Mouse (Mus musculus) forebrain, embryonic 11.5 days (tissue): Measurements from ENCODE around the gene Sspo. TPM values are rescaled to one million over a fixed set of nuclear protein-coding genes. Genes with fewer than 3 reads are reported as not detected.

Experiments
- ATAC-seq: fragments of 200-750 bp; cut with Nextera tagmentation; replicated peaks from 2 replicates; pipeline ENCODE4 v1.8.0; 2017; ENCODE audit warnings: moderate TSS enrichment; ENCODE audit not compliant: low FRiP score
- DNase-seq: peaks from one replicate; pipeline ENCODE4 v3.0.0-alpha.2; 2017; ENCODE audit warnings: low spot score
- H3K27ac ChIP-seq: fragments of 300-500 bp; sonication (generic); 2 replicates; pipeline ENCODE4 v1.5.1; 2014; ENCODE audit warnings: low read depth, low read length
- H3K27me3 ChIP-seq: fragments of 300-500 bp; sonication (generic); 2 replicates; pipeline ENCODE4 v1.6.1; 2014; ENCODE audit warnings: mild to moderate bottlenecking, low read length, mixed read lengths; ENCODE audit not compliant: control insufficient read depth, insufficient read depth
- H3K36me3 ChIP-seq: fragments of 300-500 bp; sonication (generic); 2 replicates; pipeline ENCODE4 v1.6.1; 2014; ENCODE audit warnings: mild to moderate bottlenecking, low read length, moderate library complexity, mixed read lengths; ENCODE audit not compliant: control insufficient read depth, insufficient read depth
- H3K4me1 ChIP-seq: fragments of 300-500 bp; sonication (generic); replicated peaks from 2 replicates; pipeline ENCODE4 v1.6.1; 2014; ENCODE audit warnings: low read length, mixed read lengths; ENCODE audit not compliant: control insufficient read depth, insufficient read depth
- H3K4me2 ChIP-seq: fragments of 300-500 bp; sonication (generic); 2 replicates; pipeline ENCODE4 v1.6.1; 2014; ENCODE audit warnings: low read depth, mild to moderate bottlenecking, low read length, moderate library complexity, mixed read lengths; ENCODE audit not compliant: severe bottlenecking
- H3K4me3 ChIP-seq: fragments of 300-500 bp; sonication (generic); 2 replicates; pipeline ENCODE4 v1.5.1; 2014; ENCODE audit warnings: low read depth, low read length
- H3K9ac ChIP-seq: fragments of 300-500 bp; sonication (generic); 2 replicates; pipeline ENCODE4 v1.6.1; 2014; ENCODE audit warnings: low read length
- H3K9me3 ChIP-seq: fragments of 300-500 bp; sonication (generic); 2 replicates; pipeline ENCODE4 v1.6.1; 2016; ENCODE audit warnings: low read length, mixed read lengths; ENCODE audit not compliant: control insufficient read depth
- WGBS: fragments of 180-500 bp; shearing (Covaris S2); extraction: QIAGEN DNeasy Blood & Tissue Kit; methylation state at CpG from one replicate; pipeline ENCODE4 v1.1.7; 2014; 5-methylcytosine and 5-hydroxymethylcytosine counted together
- polyA plus RNA-seq: library from polyadenylated mRNA; unstranded; fragments of >200 nt; fragmentation: Nextera tagmentation; extraction: Ambion mirVana; gene quantifications from 2 replicates; pipeline ENCODE4 v1.2.1, GENCODE M21; 2014

Gene Sspo
- polyA plus RNA-seq, 1 experiment from 2014 or later: 0.29 TPM

GRCm38 (mm10) chr6:48487747-48488725, 40.0 kb downstream of the Sspo start:
- no peak overlapping the region for H3K4me3 ChIP-seq
- peak overlapping the region; percentile 47 for H3K9ac ChIP-seq
- no peaks in the 10 kb centered on the region for H3K9me3 ChIP-seq
- DNase-seq: no peak
- no peak overlapping the region for H3K27ac ChIP-seq
- 14% methylated on average over 17 of the region's 25 CpGs for WGBS
- peak overlapping the region; percentile 37 for H3K4me2 ChIP-seq
- ATAC-seq: peak; percentile 57
- H3K4me1 ChIP-seq: peaks cover 2% of the 10 kb centered on the region; the same call in 1 of the 2 replicates
- no peaks in the 10 kb centered on the region for H3K36me3 ChIP-seq
- no peaks in the 10 kb centered on the region for H3K27me3 ChIP-seq

GRCm38 (mm10) chr6:48489741-48490140, 41.7 kb downstream of the Sspo start:
- no peak for ATAC-seq
- no peak for DNase-seq
- Histone ChIP-seq H3K9me3 (no peaks in the 10 kb centered on the region), H3K4me2 (no peak overlapping the region), H3K9ac (no peak overlapping the region), H3K4me1 (peaks cover 6% of the 10 kb centered on the region; the same call in 1 of the 2 replicates), H3K36me3 (no peaks in the 10 kb centered on the region), H3K27ac (no peak overlapping the region), H3K4me3 (no peak overlapping the region), H3K27me3 (no peaks in the 10 kb centered on the region)
- 78% methylated on average over 3 of the region's 3 CpGs for WGBS

- H3K4me1 ChIP-seq: peaks cover 6% of the 10 kb centered on the region; the same call in 1 of the 2 replicates
- WGBS: 73% methylated on average over 9 of the region's 9 CpGs
- no peak for DNase-seq
- H3K9me3 ChIP-seq: no peaks in the 10 kb centered on the region
- H3K4me2 ChIP-seq: no peak overlapping the region
- no peak overlapping the region for H3K9ac ChIP-seq
- no peaks in the 10 kb centered on the region for H3K36me3 ChIP-seq
- H3K27me3 ChIP-seq: no peaks in the 10 kb centered on the region
- no peak overlapping the region for H3K27ac ChIP-seq
- no peak for ATAC-seq
- H3K4me3 ChIP-seq: no peak overlapping the region
Measured at GRCm38 (mm10) chr6:48491361-48491760, 43.3 kb downstream of the Sspo start.

GRCm38 (mm10) chr6:48493136-48493730, 45.2 kb downstream of the Sspo start:
- Histone ChIP-seq H3K4me1 (peaks cover 4% of the 10 kb centered on the region; the same call in 1 of the 2 replicates), H3K27me3 (no peaks in the 10 kb centered on the region), H3K27ac (no peak overlapping the region), H3K4me3 (no peak overlapping the region), H3K9me3 (no peaks in the 10 kb centered on the region), H3K9ac (no peak overlapping the region), H3K4me2 (no peak overlapping the region), H3K36me3 (no peaks in the 10 kb centered on the region)
- ATAC-seq (no peak), DNase-seq (no peak)
- WGBS: 6% methylated on average over 8 of the region's 8 CpGs

GRCm38 (mm10) chr6:48497521-48497920, 49.5 kb downstream of the Sspo start:
- no peaks in the 10 kb centered on the region for H3K9me3 ChIP-seq
- ATAC-seq: no peak
- no peaks in the 10 kb centered on the region for H3K27me3 ChIP-seq
- peaks cover 4% of the 10 kb centered on the region; the same call in 1 of the 2 replicates for H3K4me1 ChIP-seq
- no peak overlapping the region for H3K4me3 ChIP-seq
- H3K4me2 ChIP-seq: no peak overlapping the region
- no peaks in the 10 kb centered on the region for H3K36me3 ChIP-seq
- no peak overlapping the region for H3K27ac ChIP-seq
- WGBS: 92% methylated on average over 4 of the region's 4 CpGs
- H3K9ac ChIP-seq: no peak overlapping the region
- no peak for DNase-seq

- ATAC-seq (peak; percentile 74), DNase-seq (no peak)
- H3K9ac ChIP-seq: no peak overlapping the region; the same call in 1 of the 2 replicates
- H3K4me3 ChIP-seq: peak overlapping the region; percentile 68
- H3K9me3 ChIP-seq: no peaks in the 10 kb centered on the region
- H3K27me3 ChIP-seq: no peaks in the 10 kb centered on the region
- WGBS: 15% methylated on average over 2 of the region's 2 CpGs
- no peaks in the 10 kb centered on the region for H3K36me3 ChIP-seq
- no peak overlapping the region for H3K4me2 ChIP-seq
- H3K4me1 ChIP-seq: peaks cover 3% of the 10 kb centered on the region
- no peak overlapping the region for H3K27ac ChIP-seq
Measured at GRCm38 (mm10) chr6:48503847-48504240, 55.8 kb downstream of the Sspo start.

DNA sequence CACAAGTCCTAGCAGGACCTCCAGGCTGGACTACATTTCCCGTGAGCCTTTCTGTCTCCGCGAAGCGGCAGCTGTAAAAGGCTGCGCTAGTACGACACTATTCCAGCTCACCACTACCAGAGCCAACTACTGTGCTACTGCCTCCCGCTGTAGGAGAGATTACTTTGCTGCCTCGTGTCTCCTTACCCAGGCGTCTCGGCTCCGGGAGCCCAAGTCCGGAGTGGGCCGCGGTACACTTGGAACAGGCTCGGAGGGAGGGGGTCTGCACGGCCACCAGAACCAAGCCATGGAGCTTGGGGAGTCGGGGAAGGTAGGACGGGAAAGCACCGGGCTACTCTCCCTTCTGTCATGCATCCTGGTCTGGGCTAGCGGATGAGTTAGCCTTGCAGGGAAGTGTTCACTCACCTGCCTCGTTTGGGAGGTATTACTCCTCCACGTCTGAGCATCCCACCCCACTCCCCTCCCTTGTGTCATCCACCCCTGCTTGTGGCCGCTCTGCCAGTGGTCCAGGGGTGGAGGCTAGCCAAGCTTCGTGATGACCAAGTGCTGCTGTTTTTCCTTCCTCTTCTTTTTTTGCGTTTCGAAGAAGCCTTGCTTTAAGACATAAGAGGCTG, 56.3 kb downstream of the Sspo start:
- DNase-seq: peak; percentile 80
- no peaks in the 10 kb centered on the region for H3K9me3 ChIP-seq
- no peaks in the 10 kb centered on the region for H3K27me3 ChIP-seq
- peaks cover 3% of the 10 kb centered on the region for H3K4me1 ChIP-seq
- H3K36me3 ChIP-seq: no peaks in the 10 kb centered on the region
- H3K9ac ChIP-seq: peak overlapping the region; percentile 79
- H3K4me3 ChIP-seq: peak overlapping the region; percentile 68
- ATAC-seq: peak; percentile 94
- peak overlapping the region; percentile 90 for H3K4me2 ChIP-seq
- under 1% methylated on average over 26 of the region's 26 CpGs for WGBS
- H3K27ac ChIP-seq: no peak overlapping the region

DNA sequence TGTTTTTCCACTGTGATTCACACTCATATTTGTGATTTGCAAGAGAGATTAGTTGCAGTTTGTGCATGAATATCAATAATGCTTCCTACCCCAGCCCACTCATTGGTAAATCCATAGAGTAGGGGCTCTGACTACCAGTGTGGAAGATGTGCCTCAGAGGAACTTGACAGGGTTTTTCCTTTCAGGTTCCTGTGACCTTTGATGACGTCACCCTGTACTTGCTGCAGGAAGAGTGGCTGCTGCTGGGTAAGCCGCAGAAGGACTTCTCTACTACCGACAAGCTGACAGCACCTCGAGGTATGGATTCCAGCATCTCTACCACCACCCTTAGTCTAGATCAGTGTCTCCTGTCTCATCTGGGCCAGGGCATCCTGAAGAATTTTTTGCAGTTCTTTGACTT, 60.1 kb downstream of the Sspo start:
- Histone ChIP-seq H3K27ac (no peak overlapping the region), H3K4me1 (peaks cover 3% of the 10 kb centered on the region), H3K4me3 (no peak overlapping the region), H3K9ac (no peak overlapping the region), H3K27me3 (no peaks in the 10 kb centered on the region), H3K4me2 (no peak overlapping the region), H3K36me3 (no peaks in the 10 kb centered on the region), H3K9me3 (no peaks in the 10 kb centered on the region)
- WGBS: 85% methylated on average over 4 of the region's 4 CpGs
- ATAC-seq (no peak), DNase-seq (no peak)
